Mouse (Mus musculus) liver, postnatal 0 days (tissue): ENCODE measurements at regions not wholly inside any gene's neighbourhood (a gene's known extent, or its start where the extent isn't known, plus 50 kb on each side); places are given as distances from the start of the nearest gene placed in this dataset.

Experiments
- CTCF ChIP-seq: sonication (generic); IDR thresholded peaks from 2 replicates; pipeline ENCODE4 v1.5.1; 2016; ENCODE audit warnings: antibody characterized with exemption, low read depth
- EP300 ChIP-seq: IDR thresholded peaks from 2 replicates; pipeline ENCODE4 v1.6.1; 2016; ENCODE audit warnings: antibody characterized with exemption, low read depth, mild to moderate bottlenecking

DNA sequence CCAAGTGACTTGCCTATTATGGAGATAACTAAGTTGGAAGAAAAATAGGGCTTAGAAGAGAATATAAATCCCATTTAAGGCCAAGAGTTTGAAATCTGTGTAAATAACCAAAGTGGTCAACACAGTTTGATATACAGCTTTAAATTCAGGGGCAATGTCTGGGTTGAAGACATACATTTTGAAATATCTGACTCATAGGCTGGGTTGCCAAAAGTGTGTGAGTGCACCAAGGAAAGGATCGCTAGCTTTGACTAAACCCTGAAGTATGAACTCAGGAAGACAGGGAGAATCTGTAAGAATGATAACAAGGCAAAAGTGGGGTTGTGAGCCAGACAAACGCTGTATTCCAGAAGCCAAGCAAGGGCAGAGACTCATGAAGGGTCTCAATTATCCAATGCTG lies 288.1 kb downstream of the Inhba start:
- no peak for TF ChIP-seq CTCF
- TF ChIP-seq EP300 = no peak
